Mouse (Mus musculus) frontal cortex, postnatal 14 days (tissue): ENCODE measurements around the gene Gpr176.

Experiments used
- DNase-seq, 2 experiments: peaks; one replicate each; pipeline ENCODE4 v3.0.0; 2022; ENCODE audit warnings: low spot score in 2 of 2

Gene Gpr176

GRCm38 (mm10) chr2:118372901-118373571 lies at the start of gene Gpr176:
Gene Gpr176, minus strand, starts transcription at chr2:118373419.
- peak; percentile 31 to 33 for DNase-seq

- no peak for DNase-seq
Measured at GRCm38 (mm10) chr2:118422385-118422784, 49.2 kb upstream of the Gpr176 start.

DNA sequence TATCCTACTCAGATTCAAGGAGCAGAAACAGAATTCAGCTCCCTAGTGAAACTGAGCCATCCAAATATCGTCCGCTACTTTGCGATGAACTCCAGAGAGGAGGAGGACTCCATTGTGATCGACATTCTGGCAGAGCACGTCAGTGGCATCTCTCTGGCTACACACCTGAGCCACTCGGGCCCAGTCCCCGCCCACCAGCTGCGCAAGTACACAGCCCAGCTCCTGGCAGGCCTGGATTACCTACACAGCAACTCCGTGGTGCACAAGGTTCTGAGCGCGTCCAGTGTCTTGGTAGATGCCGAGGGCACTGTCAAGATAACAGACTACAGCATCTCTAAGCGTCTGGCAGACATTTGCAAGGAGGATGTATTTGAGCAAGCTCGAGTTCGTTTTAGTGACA lies 48.7 kb upstream of the Gpr176 start:
- no peak for DNase-seq

GRCm38 (mm10) chr2:118418076-118418475 lies 44.9 kb upstream of the Gpr176 start:
- DNase-seq = no peak

DNA sequence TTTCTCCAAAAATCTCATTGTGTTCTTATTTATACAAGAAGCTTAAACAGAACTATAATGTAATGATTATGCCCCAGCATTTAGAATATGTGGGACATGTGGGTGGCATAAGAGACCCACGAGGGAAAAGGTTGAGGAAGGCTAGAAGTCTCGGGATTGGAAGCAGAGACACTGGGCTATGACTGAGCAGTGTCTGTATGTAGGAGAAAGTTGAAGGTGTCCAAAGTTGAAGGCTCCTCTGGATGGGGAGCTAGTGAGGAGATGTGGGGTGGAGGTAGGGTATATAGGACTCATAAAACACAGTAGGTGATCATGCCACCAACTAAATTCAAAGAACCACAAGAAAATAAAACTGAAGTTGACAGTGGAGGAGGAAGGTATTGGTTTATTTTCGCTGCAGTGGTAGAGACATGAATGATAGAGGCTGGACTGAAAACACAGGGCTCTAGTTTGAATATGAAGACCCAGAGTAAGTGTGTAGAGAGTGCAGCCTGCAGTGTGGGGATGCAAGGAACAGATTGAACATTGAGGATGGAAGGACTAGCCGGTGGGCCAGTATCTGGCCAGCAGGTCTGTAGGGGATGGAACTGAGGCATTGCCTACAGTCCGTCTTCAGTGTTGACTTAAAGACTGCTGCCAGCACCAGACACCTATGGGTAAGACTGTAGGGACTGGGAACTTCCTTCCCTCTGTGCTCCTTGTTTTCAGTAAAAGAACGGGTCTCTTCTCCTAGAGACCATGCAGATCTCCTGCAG lies 42.6 kb upstream of the Gpr176 start:
- no peak for DNase-seq

DNA sequence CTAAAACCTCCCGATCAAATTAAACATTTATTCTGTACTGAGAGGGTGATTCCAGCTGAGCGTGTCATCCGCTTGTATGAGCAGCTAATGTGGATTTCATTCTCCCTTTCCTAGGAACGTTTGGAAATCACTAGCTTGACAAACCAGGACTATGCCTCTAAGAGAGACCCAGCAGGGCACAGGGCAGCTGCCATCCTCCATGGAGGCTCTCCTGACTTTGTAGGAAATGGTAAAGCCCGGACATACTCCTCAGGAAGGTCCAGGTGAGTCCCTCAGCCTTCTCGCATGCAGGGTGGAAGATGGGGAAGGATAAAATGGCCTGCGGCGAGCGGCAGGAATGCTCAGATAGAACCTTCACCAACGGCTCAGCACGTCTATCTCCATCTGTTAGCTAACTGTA lies 39.6 kb upstream of the Gpr176 start:
- DNase-seq = no peak

DNA sequence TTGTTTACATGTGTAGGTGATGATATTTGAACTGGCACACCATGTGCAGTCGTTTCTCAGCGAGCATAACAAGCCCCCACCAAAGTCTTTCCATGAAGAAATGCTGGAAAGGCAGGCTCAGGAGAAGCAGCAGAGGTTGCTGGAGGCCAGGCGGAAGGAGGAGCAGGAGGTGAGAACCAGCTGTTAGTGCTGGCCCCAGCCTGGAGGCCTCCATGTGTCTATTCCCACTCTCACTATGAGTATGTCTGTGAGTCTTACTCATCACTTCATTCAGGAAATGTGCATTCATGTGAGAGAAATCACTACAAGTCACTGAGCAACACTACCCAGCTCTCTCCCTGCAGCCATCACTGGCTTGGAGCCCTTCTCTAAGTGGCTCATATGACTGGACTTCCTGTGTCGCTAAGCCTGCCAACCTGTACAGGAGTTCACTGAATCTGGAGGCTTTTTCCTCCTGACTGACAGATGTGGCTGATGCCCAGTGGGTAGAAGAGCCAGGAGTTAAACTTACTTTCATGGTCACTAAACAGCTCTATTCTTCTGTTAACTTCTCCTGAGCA lies 35.2 kb upstream of the Gpr176 start:
- no peak for DNase-seq

- no peak for DNase-seq
Measured at GRCm38 (mm10) chr2:118406811-118407210, 33.6 kb upstream of the Gpr176 start.

- no peak for DNase-seq
Measured at GRCm38 (mm10) chr2:118405568-118405967, 32.3 kb upstream of the Gpr176 start.

DNA sequence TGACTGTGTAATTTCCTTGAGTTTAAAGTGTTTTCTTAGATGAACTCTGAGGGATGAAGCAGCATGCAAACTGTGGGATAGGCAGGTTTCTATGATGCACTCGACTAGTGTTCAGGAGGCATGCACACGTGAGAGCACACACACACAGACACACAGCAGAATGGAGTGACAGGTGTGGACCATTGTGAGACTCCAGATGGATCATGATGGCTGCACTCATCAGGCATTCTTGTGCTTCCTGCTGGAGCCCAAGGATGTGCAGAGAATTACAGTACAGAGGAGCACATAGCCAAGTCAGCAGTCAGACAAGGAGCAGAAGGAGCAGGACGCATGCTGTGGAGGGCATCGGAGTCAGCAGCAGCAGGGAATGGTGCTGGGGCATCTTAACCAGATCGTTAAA lies 31.1 kb upstream of the Gpr176 start:
- no peak for DNase-seq

DNA sequence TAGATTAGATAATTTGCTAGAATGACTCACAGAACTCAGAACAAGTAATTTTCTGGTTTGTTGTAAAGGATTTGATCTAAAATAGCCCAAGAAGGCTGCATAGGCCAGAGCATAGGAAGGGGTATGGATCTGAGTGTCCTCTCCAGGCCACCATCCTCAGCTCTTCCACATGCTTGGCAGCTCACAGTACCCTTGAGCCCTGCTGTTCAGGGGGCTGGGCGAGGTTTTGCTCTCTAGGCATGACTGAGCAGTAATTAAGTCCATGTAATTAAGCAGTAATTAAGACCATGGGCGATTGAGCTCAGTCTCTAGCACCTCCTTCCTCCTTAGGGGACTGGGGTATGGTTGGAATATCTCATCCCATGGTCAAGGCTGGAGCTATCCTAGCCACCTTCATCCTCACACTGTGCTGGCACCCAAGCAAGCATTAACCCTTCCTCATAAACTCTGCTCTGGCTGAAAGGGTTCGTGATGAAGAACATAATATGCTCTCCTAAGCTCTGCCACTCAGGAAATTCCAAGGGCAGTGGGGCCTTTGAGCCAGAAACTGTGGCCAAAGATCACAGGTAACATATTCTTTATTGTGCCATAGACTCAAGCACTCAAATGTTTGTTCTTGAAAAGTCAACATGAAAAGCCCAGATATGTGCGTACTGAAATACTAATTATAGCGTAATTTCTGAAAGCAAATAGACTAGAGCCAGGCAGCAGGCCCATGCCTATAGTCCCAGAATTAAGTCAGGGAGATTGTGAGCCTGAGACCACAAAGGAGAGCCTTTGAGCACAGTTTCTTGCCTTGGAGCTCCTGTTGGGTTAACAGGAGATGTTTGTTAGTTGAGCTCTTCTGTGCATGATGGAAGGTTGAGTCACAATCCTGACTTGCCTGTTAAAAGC lies 28.9 kb upstream of the Gpr176 start:
- DNase-seq = no peak

DNA sequence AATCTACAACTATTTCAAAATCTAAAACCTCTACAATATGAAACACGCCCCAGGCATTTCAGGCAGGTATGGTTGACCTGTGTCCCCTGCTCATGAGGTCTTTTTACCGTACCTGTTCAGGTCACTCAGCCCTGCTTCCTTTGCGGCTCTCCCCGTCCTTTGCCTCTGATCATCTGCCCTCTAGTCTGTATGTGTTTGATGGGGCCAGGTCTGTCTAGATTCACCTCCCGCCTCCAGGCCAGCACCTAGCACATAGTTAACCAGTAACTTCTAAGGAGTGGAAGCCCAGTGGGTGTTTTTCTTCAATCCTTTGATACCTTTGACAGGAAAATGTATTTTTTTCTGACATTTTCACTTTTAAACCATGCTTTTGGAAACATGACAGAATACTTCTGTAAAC lies 26.5 kb upstream of the Gpr176 start:
- DNase-seq = no peak

DNA sequence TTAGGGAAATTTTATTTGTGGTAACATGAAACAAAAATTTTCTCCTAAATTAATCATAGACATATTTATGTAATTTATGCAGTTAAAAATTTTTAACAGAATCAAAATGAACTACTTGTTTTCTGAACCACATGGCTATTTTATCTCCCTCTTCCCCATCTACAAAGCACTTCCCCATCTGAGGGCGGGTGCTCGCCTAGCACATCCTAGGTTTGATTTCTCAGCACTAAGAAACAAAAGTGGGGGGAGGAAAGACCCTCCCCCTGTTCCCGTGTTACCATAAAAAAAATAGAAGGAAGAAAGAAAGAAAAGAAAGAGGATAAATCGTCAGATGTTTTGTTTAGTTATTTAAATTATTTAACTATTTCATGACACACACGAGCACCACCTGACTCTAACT lies 18.0 kb upstream of the Gpr176 start:
- no peak for DNase-seq

DNA sequence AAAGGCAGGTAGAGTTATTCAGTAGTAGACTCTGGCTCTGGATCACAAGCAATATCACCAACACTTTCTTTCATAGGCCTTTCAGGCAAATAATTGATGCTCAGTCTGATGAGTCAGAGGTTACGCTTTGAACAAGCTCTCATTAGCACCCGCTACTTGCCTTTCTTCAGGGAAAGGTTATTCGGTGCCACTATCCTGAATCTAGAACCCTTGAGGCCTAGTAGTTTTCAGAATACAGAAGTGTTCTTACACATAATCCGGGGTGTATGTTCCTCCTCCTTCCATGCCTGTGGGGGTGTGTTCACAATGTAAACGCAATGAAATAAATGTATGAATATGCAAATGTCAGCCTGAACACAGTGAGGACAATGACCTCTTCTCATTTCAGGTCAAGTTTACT lies 16.9 kb upstream of the Gpr176 start:
- no peak for DNase-seq

DNA sequence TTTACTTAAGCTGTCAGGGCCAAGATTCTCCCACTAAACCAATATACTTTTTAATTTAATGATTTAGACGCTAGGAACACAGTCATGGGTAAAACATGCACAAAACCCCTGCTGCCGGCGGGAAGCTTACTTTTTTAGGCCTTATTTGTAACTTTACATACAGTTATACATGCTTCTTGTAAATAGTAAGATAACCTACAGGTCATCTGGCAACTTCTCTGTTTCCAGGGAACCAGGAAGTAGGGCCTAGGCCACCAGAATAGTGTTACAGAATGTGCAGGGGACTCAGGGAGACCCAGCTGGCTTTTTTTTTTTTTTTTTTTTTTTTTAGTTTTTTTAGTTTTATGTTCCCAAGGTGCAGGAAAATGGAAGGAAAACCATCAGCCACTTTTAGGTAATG lies 16.4 kb upstream of the Gpr176 start:
- DNase-seq = no peak

GRCm38 (mm10) chr2:118388341-118389335 lies 15.4 kb upstream of the Gpr176 start, which contains the start of gene Eif2ak4:
Gene Eif2ak4, plus strand, starts transcription at chr2:118388618.
- DNase-seq = peak; percentile 97 to 98

GRCm38 (mm10) chr2:118383387-118383786 lies 10.2 kb upstream of the Gpr176 start:
- no peak for DNase-seq

DNA sequence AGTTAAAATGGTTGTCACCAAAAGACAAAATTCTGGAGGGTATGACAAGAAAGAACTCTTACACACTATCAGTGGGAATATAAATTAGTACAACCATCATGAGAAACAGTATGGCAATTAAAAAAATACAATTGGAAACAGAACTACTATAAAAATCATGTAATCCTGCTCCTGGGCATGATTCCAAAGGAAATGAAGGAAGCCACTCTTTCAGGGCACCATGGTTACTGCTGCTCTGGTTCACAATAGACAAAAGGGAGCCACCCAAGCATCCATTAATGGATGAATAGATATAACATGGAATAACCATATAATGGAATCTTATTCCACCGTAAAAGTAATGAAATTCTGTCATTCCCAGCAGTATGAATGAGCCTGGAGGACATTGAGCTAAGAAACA lies 6.5 kb upstream of the Gpr176 start:
- no peak for DNase-seq

GRCm38 (mm10) chr2:118375931-118376330 lies 2.7 kb upstream of the Gpr176 start:
- no peak for DNase-seq

- DNase-seq = no peak
Measured at GRCm38 (mm10) chr2:118375522-118375921, 2.3 kb upstream of the Gpr176 start.
